Mouse (Mus musculus) cerebellum, postnatal 36 days (tissue): ENCODE measurements around the gene 2010109A12Rik.
A peak's percentile ranks its signal among the peaks of the same experiment; 100 is the strongest.

ENCODE experiments used
- DNase-seq, 2 experiments: peaks; one replicate each; pipeline ENCODE4 v3.0.0; 2021 to 2022; ENCODE audit warnings: mixed read lengths in 2 of 2

Gene 2010109A12Rik

GRCm38 (mm10) chr5:93206109-93207005 lies at the start of gene 2010109A12Rik, which contains the start of gene Ccni:
2010109A12Rik (plus strand) TSS chr5:93206518.
Ccni (minus strand) TSS chr5:93206495.
- peak; percentile 95 to 97 for DNase-seq

GRCm38 (mm10) chr5:93163541-93163940 lies 42.8 kb upstream of the 2010109A12Rik start:
- peak; percentile 57 to 76 for DNase-seq

- DNase-seq: no peak
These were observed 38.3 kb upstream of the 2010109A12Rik start for GRCm38 (mm10) chr5:93167919-93168516.

- no peak for DNase-seq
These were observed 37.7 kb upstream of the 2010109A12Rik start for GRCm38 (mm10) chr5:93168654-93169053.

GRCm38 (mm10) chr5:93171420-93171819 lies 34.9 kb upstream of the 2010109A12Rik start:
- no peak for DNase-seq

GRCm38 (mm10) chr5:93172536-93172935 lies 33.8 kb upstream of the 2010109A12Rik start:
- DNase-seq: no peak

GRCm38 (mm10) chr5:93174675-93175074 lies 31.6 kb upstream of the 2010109A12Rik start:
- no peak for DNase-seq

GRCm38 (mm10) chr5:93178616-93179015 lies 27.7 kb upstream of the 2010109A12Rik start:
- DNase-seq: no peak

- no peak for DNase-seq
These were observed 26.1 kb upstream of the 2010109A12Rik start for GRCm38 (mm10) chr5:93180252-93180651.

- no peak for DNase-seq
These were observed 23.0 kb upstream of the 2010109A12Rik start for GRCm38 (mm10) chr5:93183311-93183710.

- no peak for DNase-seq
These were observed 21.8 kb upstream of the 2010109A12Rik start for GRCm38 (mm10) chr5:93184548-93184947.

- no peak for DNase-seq
These were observed 16.7 kb upstream of the 2010109A12Rik start for GRCm38 (mm10) chr5:93189607-93190006.

- DNase-seq: no peak
These were observed 15.9 kb upstream of the 2010109A12Rik start for GRCm38 (mm10) chr5:93190428-93190827.

GRCm38 (mm10) chr5:93198232-93198631 lies 8.1 kb upstream of the 2010109A12Rik start:
- DNase-seq: no peak

GRCm38 (mm10) chr5:93201181-93201580 lies 5.1 kb upstream of the 2010109A12Rik start:
- no peak for DNase-seq

- DNase-seq: peak; percentile 49 to 63
These were observed 778 bp upstream of the 2010109A12Rik start for GRCm38 (mm10) chr5:93205371-93206108.

GRCm38 (mm10) chr5:93207006-93207348 lies 659 bp downstream of the 2010109A12Rik start:
- DNase-seq: peak; percentile 59 to 60

- DNase-seq: no peak
These were observed 1.2 kb downstream of the 2010109A12Rik start for GRCm38 (mm10) chr5:93207555-93207954.

- no peak for DNase-seq
These were observed 12.1 kb downstream of the 2010109A12Rik start for GRCm38 (mm10) chr5:93218375-93218774.

GRCm38 (mm10) chr5:93221661-93222060 lies 15.3 kb downstream of the 2010109A12Rik start:
- peak; percentile 50 to 68 for DNase-seq

GRCm38 (mm10) chr5:93224549-93224948 lies 18.2 kb downstream of the 2010109A12Rik start:
- DNase-seq: no peak

GRCm38 (mm10) chr5:93227157-93227556 lies 20.8 kb downstream of the 2010109A12Rik start:
- no peak for DNase-seq

- no peak for DNase-seq
These were observed 23.2 kb downstream of the 2010109A12Rik start for GRCm38 (mm10) chr5:93229527-93229926.
